Mouse (Mus musculus) mesoderm, embryonic 11.5 days (tissue): Measurements from ENCODE around the gene Cacng1.

ENCODE experiments used
- DNase-seq: peaks from one replicate; pipeline ENCODE4 v3.0.0-alpha.2; 2012; ENCODE audit warnings: low read depth, low spot score

Gene Cacng1

DNA sequence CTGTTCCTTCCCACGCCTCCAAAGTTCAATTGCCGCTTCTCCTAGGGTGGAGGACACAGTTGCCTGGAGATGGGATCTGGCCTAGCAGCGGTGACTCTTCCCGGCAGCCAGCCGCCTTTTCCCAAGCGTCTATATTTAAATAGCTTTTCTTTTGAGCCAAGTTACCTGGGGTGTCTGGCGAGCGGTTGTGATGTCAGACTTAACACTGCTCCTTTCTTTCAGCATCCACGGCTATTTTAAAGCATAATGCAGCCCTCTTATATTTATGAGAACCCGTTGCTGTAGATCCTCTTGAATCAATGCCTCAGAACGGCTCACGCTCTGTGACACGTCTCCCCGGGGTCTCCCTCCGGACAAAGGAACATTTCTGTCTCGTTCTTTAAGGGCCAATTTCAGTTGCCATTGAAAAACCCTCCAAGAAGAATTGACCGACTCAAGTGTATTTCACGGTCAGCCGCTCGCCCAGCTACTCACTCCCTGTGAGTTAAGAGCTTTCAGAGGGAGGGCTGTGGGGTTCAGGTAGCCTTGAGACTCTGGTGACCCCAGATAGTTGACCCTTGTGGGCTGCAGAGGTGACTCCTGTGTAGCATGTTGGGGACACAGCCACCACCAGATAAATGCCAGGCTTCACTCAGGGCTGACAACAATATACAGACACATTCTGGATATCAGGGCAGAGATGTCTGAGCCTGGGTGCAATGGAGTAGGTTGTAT is 8.3 kb downstream of the Cacng1 start:
- DNase-seq: peak; percentile 61

GRCm38 (mm10) chr11:107705476-107706074 is 10.7 kb downstream of the Cacng1 start:
- no peak for DNase-seq

DNA sequence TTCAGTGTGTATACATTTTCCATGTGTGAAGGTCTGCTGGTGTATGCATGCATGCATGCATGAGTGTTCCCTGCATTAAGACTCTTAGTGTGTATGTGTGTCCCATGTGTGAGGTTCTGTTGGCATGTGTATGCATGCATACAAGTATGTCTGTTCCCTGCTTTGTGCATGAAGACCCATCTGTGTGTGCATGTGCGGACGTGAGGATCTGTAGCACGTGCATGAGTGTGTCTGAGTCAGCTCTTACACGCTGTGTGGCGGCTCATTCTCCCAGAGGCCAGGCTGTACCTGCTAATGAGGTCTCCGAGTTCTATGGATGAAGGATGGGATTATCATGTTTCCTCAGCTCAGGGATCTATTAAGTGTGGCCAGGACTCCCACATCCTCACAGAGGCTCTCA is 11.3 kb downstream of the Cacng1 start:
- no peak for DNase-seq

- no peak for DNase-seq
Observed at GRCm38 (mm10) chr11:107703272-107704134, 12.8 kb downstream of the Cacng1 start.

- DNase-seq: no peak
Observed at GRCm38 (mm10) chr11:107699967-107700366, 16.4 kb downstream of the Cacng1 start.

GRCm38 (mm10) chr11:107693338-107693737 is 23.0 kb downstream of the Cacng1 start:
- DNase-seq: no peak

GRCm38 (mm10) chr11:107691569-107691968 is 24.8 kb downstream of the Cacng1 start:
- no peak for DNase-seq

DNA sequence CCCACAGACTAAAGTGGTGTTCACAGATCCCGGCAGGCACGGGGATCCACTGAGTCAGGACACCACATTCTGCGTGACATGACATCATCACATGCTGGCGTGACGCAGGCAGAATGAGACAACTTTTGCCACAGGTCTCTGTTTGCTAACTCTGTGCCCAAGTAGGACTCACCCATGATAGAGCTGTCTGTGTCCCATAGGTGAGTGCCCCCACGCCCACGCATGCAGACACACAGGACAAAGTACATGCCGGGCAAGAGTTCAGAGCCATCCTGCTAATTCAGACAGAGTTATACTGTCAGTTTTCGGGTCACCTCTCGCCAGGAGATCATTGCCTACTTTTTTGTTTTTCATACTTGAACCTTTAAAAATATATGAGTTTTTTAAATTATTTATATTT is 27.8 kb downstream of the Cacng1 start:
- DNase-seq: no peak

- no peak for DNase-seq
Observed at GRCm38 (mm10) chr11:107686290-107686689, 30.0 kb downstream of the Cacng1 start.

GRCm38 (mm10) chr11:107683544-107684465 is 32.5 kb downstream of the Cacng1 start:
- DNase-seq: no peak

DNA sequence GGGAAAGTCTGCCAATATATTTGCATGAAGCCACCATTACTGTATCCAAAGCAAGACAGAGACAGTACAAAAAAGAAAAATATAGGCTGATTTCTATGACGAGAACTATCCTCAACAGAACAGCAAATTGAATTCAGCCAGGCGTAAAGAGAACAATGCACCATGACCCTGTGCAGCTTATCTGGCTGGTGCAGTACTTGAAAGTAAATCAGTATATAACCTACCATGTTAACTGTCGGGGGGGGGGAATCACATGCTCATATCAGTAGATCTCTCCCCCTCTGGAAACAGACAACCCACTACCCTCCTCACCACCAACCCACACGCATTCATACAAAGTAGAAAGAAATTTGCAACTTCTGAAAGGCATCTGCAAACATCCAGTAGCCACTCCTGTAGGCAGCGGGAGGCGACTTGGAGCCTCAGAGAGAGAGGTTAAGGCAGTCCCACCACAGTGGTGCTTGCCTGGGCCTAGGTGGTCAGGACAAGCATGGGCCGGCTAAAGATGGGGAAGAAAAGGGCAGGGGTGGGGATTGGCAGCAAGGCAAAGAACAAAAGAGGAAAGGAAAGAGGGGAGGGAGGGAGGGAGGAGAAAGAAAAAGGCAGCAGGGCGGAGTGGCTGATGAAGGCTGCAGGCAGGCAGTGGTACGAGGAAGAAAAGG is 33.5 kb downstream of the Cacng1 start:
- no peak for DNase-seq

DNA sequence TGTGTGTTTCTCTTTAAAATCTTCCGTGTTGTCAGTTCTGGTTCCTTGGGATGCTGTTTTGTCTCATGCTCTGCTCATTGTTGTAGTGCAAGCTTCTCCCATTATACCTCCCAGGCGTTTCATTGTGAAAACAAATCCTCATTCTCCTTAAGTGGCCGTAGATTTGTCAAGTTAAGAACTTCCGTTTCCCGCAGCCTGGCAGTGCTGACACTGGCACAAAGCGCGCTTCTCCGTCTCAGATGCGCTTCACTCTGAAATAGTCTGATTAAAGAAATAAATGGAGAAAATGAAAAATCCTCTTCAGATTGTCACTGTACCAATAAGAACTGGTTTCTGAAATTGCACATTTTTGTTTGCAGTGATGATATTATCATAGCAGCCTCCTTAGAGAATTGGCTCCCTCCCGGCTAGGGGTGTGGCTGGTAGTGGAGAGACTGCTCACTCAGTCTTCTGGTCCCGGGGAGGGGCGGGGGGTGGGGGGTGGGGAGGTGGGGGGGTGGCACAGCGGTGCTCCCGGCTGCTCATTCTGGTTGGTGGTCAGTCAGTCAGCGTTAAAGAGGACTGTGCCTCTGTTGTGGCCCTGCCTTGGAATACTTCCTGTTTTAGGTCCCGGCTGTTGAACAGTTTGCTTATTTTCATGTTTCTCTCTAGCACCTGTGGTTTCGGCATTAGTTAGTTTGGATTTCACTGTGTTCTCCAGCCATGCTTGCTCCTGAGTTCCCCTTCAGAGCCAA is 39.9 kb downstream of the Cacng1 start:
- no peak for DNase-seq

GRCm38 (mm10) chr11:107675246-107675645 is 41.1 kb downstream of the Cacng1 start:
- DNase-seq: no peak

DNA sequence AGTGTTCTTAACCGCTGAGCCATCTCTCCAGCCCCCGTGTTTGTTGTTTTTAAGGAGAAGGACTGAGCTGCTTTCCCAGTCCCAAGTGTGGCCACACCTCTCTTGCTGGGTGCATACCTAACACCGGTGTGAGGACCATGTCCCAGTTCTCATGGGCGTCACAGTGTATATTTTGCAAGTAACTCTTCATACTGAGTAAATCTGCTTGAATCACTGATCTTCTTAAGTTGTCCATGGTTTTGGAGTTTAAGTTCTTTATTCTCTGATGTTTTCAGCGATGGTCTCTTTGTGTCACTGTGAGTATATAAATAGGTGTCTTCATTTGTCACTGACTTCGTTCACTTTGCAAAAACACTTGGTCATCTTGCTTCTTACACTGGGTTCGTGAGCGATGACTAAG is 41.7 kb downstream of the Cacng1 start:
- no peak for DNase-seq

GRCm38 (mm10) chr11:107674006-107674405 is 42.3 kb downstream of the Cacng1 start:
- DNase-seq: no peak

GRCm38 (mm10) chr11:107668977-107669376 is 47.3 kb downstream of the Cacng1 start:
- DNase-seq: no peak

- DNase-seq: no peak
Observed at GRCm38 (mm10) chr11:107668223-107668622, 48.1 kb downstream of the Cacng1 start.

DNA sequence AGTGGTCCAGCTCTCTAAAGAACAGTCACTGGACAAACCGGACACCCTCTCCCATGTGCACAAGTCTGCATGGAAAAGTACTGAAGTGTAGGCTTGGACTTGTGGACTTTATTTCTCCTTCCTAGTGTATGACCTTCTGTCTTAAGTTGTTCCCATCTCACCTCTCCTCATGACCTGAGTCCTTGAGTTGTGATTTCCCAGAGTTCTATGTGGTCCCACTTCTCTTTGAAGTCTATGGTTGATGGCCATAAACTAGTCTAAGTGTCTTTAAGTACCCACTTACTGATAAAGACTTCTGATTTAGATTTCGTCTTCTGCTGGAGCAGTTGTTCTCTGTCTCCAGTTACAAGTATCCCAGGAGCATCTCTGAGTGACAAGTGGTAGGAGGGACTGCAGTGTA is 48.8 kb downstream of the Cacng1 start:
- no peak for DNase-seq

- no peak for DNase-seq
Observed at GRCm38 (mm10) chr11:107662666-107663065, 53.7 kb downstream of the Cacng1 start.

DNA sequence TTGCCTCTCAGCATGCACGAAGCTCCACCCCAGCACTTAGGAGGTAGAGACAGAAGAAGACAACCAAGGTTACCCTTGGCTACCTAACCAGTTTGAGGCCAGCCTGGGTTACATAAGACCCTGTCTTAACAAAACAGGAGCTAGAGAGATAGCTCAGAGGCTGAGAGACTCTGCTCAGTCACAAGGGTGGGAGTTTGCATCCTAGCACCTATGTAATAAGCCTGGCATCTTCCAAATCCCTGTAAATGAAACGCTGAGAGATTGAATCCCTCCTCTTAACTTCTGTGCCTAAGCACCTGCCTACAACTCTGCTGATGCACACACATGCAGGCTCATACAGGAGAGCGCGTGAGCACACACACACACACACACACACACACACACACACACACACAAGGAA is 55.9 kb downstream of the Cacng1 start:
- no peak for DNase-seq
